Mouse (Mus musculus) heart, postnatal 0 days (tissue): ENCODE results near the gene Nfic. TPM values are rescaled to one million over a fixed set of nuclear protein-coding genes. Genes with fewer than 3 reads are reported as not detected.

Experiments
- ATAC-seq: fragments of 200-750 bp; cut with Nextera tagmentation; 2 replicates; pipeline ENCODE4 v1.8.0; 2017; ENCODE audit warnings: low read depth, moderate number of reproducible peaks, moderate library complexity; ENCODE audit not compliant: insufficient read depth
- DNase-seq: peaks from one replicate; pipeline ENCODE4 v3.0.0-alpha.2; 2016; ENCODE audit warnings: low spot score
- H3K27ac ChIP-seq: fragments of 300-500 bp; sonication (generic); 2 replicates; pipeline ENCODE4 v1.5.1; 2014; ENCODE audit warnings: low read depth, mild to moderate bottlenecking
- H3K27me3 ChIP-seq: fragments of 300-500 bp; sonication (generic); 2 replicates; pipeline ENCODE4 v1.6.1; 2014; ENCODE audit warnings: low read length, mixed read lengths; ENCODE audit not compliant: control insufficient read depth, insufficient read depth
- H3K36me3 ChIP-seq: fragments of 300-500 bp; sonication (generic); replicated peaks from 2 replicates; pipeline ENCODE4 v1.6.1; 2014; ENCODE audit warnings: low read length, mixed read lengths; ENCODE audit not compliant: control insufficient read depth, insufficient read depth
- H3K4me1 ChIP-seq: fragments of 300-500 bp; sonication (generic); 2 replicates; pipeline ENCODE4 v1.6.1; 2014; ENCODE audit warnings: antibody characterized with exemption; ENCODE audit not compliant: control insufficient read depth, insufficient read depth
- H3K4me2 ChIP-seq: fragments of 300-500 bp; sonication (generic); 2 replicates; pipeline ENCODE4 v1.6.1; 2014; ENCODE audit warnings: low read depth, mild to moderate bottlenecking, low read length, moderate library complexity
- H3K4me3 ChIP-seq: fragments of 300-500 bp; sonication (generic); 2 replicates; pipeline ENCODE4 v1.5.1; 2014; ENCODE audit warnings: low read depth, low read length
- H3K9ac ChIP-seq: fragments of 300-500 bp; sonication (generic); replicated peaks from 2 replicates; pipeline ENCODE4 v1.6.1; 2014; ENCODE audit warnings: low read depth, low read length, mixed read lengths
- H3K9me3 ChIP-seq: fragments of 300-500 bp; sonication (generic); replicated peaks from 2 replicates; pipeline ENCODE4 v1.6.1; 2016; ENCODE audit warnings: low read length; ENCODE audit not compliant: control insufficient read depth
- CTCF ChIP-seq: IDR thresholded peaks from 2 replicates; pipeline ENCODE4 v1.5.1; 2016; ENCODE audit warnings: antibody characterized with exemption, control low read depth, low read depth
- EP300 ChIP-seq: IDR thresholded peaks from 2 replicates; pipeline ENCODE4 v1.6.1; 2016; ENCODE audit warnings: antibody characterized with exemption, low read depth
- WGBS: fragments of 180-500 bp; shearing (Covaris S2); extraction: QIAGEN DNeasy Blood & Tissue Kit; methylation state at CpG from one replicate; pipeline ENCODE4 v1.1.7; 2014; 5-methylcytosine and 5-hydroxymethylcytosine counted together
- polyA plus RNA-seq: library from polyadenylated mRNA; unstranded; fragments of >200 nt; fragmentation: Nextera tagmentation; extraction: Ambion mirVana; gene quantifications from 2 replicates; pipeline ENCODE4 v1.2.1, GENCODE M21; 2015
- total RNA-seq: library from RNA; depleted of rRNA; stranded (reverse); fragments of >200 nt; gene quantifications from 2 replicates; pipeline ENCODE4 v1.2.3, GENCODE M21; 2014; ENCODE audit warnings: low replicate concordance

The Nfic gene
- total and polyA plus RNA-seq, 2 experiments from 2014 or later, result 47.6 to 73.7 TPM

- DNase-seq (no peak), ATAC-seq (no peak)
- H3K9me3 ChIP-seq, result no peaks in the 10 kb centered on the region
- no peak overlapping the region for H3K27ac ChIP-seq
- TF ChIP-seq EP300 (no peak), CTCF (no peak)
- no peaks in the 10 kb centered on the region for H3K4me1 ChIP-seq
- H3K27me3 ChIP-seq, result peaks cover 79% of the 10 kb centered on the region
- H3K9ac ChIP-seq, result no peak overlapping the region
- no peaks in the 10 kb centered on the region for H3K36me3 ChIP-seq
- H3K4me2 ChIP-seq, result no peak overlapping the region
- H3K4me3 ChIP-seq, result no peak overlapping the region
- 75% methylated on average over 1 of the region's 2 CpGs for WGBS
Measured at GRCm38 (mm10) chr10:81466066-81466465, 10.6 kb upstream of the Nfic start.

GRCm38 (mm10) chr10:81465265-81465645 is 9.8 kb upstream of the Nfic start:
- TF ChIP-seq EP300 (no peak), CTCF (no peak)
- ATAC-seq (no peak), DNase-seq (no peak)
- H3K4me3 ChIP-seq, result no peak overlapping the region
- H3K27me3 ChIP-seq, result peaks cover 80% of the 10 kb centered on the region
- H3K9ac ChIP-seq, result no peak overlapping the region
- whole genome bisulfite sequencing, result 5% methylated on average over 5 of the region's 5 CpGs
- H3K4me1 ChIP-seq, result no peaks in the 10 kb centered on the region
- H3K4me2 ChIP-seq, result no peak overlapping the region
- H3K9me3 ChIP-seq, result no peaks in the 10 kb centered on the region
- no peak overlapping the region for H3K27ac ChIP-seq
- H3K36me3 ChIP-seq, result no peaks in the 10 kb centered on the region

- peaks cover 84% of the 10 kb centered on the region for H3K27me3 ChIP-seq
- no peak for TF ChIP-seq EP300
- no peak for TF ChIP-seq CTCF
- DNase-seq (no peak), ATAC-seq (peak; percentile 60)
- peak overlapping the region; percentile 25; the same call in 1 of the 2 replicates for H3K4me3 ChIP-seq
- no peaks in the 10 kb centered on the region for H3K36me3 ChIP-seq
- H3K4me1 ChIP-seq, result no peaks in the 10 kb centered on the region
- no peak overlapping the region for H3K27ac ChIP-seq
- H3K9me3 ChIP-seq, result no peaks in the 10 kb centered on the region
- no peak overlapping the region for H3K9ac ChIP-seq
- 4% methylated on average over 32 of the region's 33 CpGs for WGBS
- peak overlapping the region; percentile 35 for H3K4me2 ChIP-seq
Measured at GRCm38 (mm10) chr10:81464405-81465264, 9.2 kb upstream of the Nfic start.

- 54% methylated on average over 4 of the region's 4 CpGs for WGBS
- TF ChIP-seq EP300 (no peak), CTCF (no peak)
- no peak for ATAC-seq
- Histone ChIP-seq H3K27ac (no peak overlapping the region), H3K4me1 (no peaks in the 10 kb centered on the region), H3K9ac (no peak overlapping the region), H3K9me3 (no peaks in the 10 kb centered on the region), H3K4me3 (no peak overlapping the region), H3K4me2 (no peak overlapping the region), H3K36me3 (no peaks in the 10 kb centered on the region), H3K27me3 (peaks cover 91% of the 10 kb centered on the region)
- DNase-seq, result no peak
Measured at GRCm38 (mm10) chr10:81463531-81463930, 8.1 kb upstream of the Nfic start.

- no peak for ATAC-seq
- H3K27ac ChIP-seq, result no peak overlapping the region
- peaks cover 94% of the 10 kb centered on the region for H3K27me3 ChIP-seq
- no peak overlapping the region for H3K9ac ChIP-seq
- H3K9me3 ChIP-seq, result no peaks in the 10 kb centered on the region
- DNase-seq, result no peak
- no peak overlapping the region for H3K4me3 ChIP-seq
- TF ChIP-seq EP300, result no peak
- no peak for TF ChIP-seq CTCF
- H3K36me3 ChIP-seq, result no peaks in the 10 kb centered on the region
- H3K4me1 ChIP-seq, result no peaks in the 10 kb centered on the region
- WGBS, result 65% methylated on average over 7 of the region's 7 CpGs
- no peak overlapping the region for H3K4me2 ChIP-seq
Measured at GRCm38 (mm10) chr10:81462917-81463316, 7.5 kb upstream of the Nfic start.
